9 mouse cellular contexts compared by ENCODE assay signal in genomic region chr2:89021436-89021835, GRCm38 (mm10). TPM values are rescaled to one million over a fixed set of nuclear protein-coding genes. Genes with fewer than 3 reads are reported as not detected.
DNase-seq lines count a peak whose midpoint lies in the region.
"Had no signal": no experiment of that assay in that cellular context is flagged by ENCODE, and none has a peak within 500 bp of the region (broad histone marks: within the 10 kb centered on the region; RNA-seq: fewer than 3 reads in every experiment).

No protein-coding gene starts in this region.

- peak; percentile 62 for DNase-seq in 3T3-L1 (ENCODE audit: low read depth, low spot score)
- peak; percentile 7 to 56 for DNase-seq in adrenal gland, adult (ENCODE audit: inconsistent age in 2 of 2, low spot score in 1 of 2)
- DNase-seq in adrenal gland, adult 8-10 months, result peak; percentile 5
- DNase-seq in adrenal gland, postnatal 14 days, result peak; percentile 22
- DNase-seq in adrenal gland, postnatal 36 days, result peak; percentile 8 to 37

RNA-seq across cellular contexts. Expression of gene Olfr1216, which starts 3.3 kb away (rescaled TPM):
- not detected for total RNA-seq in adrenal gland, adult 8-10 months (2022)
- not detected in 2 replicates for total RNA-seq in adrenal gland, postnatal 14 days (2021)
- total RNA-seq in adrenal gland, postnatal 36 days (2021), result not detected
- total RNA-seq: adrenal gland, postnatal 4 days; common myeloid progenitor, adult 5-6 weeks; ES-E14; MEL had no signal

RNA-seq across cellular contexts. Expression of gene Olfr1217, which starts 10.4 kb away (rescaled TPM):
- not detected for total RNA-seq in adrenal gland, adult 8-10 months (2022)
- not detected in 2 replicates for total RNA-seq in adrenal gland, postnatal 14 days (2021)
- not detected for total RNA-seq in adrenal gland, postnatal 36 days (2021)
- total RNA-seq: adrenal gland, postnatal 4 days; common myeloid progenitor, adult 5-6 weeks; ES-E14; MEL had no signal

RNA-seq across cellular contexts. Expression of gene Olfr1215, which starts 14.7 kb away (rescaled TPM):
- not detected for total RNA-seq in adrenal gland, adult 8-10 months (2022)
- total RNA-seq in adrenal gland, postnatal 14 days (2021), result not detected in 2 replicates
- total RNA-seq in adrenal gland, postnatal 36 days (2021), result not detected
- total RNA-seq: adrenal gland, postnatal 4 days; common myeloid progenitor, adult 5-6 weeks; ES-E14; MEL had no signal

RNA-seq across cellular contexts. Expression of gene Olfr1214, which starts 29.0 kb away (rescaled TPM):
- not detected for total RNA-seq in adrenal gland, adult 8-10 months (2022)
- total RNA-seq in adrenal gland, postnatal 14 days (2021), result not detected in 2 replicates
- not detected for total RNA-seq in adrenal gland, postnatal 36 days (2021)
- total RNA-seq: adrenal gland, postnatal 4 days; common myeloid progenitor, adult 5-6 weeks; ES-E14; MEL had no signal

RNA-seq across cellular contexts. Expression of gene Olfr1218, which starts 39.6 kb away (rescaled TPM):
- total RNA-seq in adrenal gland, adult 8-10 months (2022), result not detected
- not detected in 2 replicates for total RNA-seq in adrenal gland, postnatal 14 days (2021)
- total RNA-seq in adrenal gland, postnatal 36 days (2021), result not detected
- total RNA-seq: adrenal gland, postnatal 4 days; common myeloid progenitor, adult 5-6 weeks; ES-E14; MEL had no signal

Comparison
In these comparisons a context has a peak if more than half of its experiments do, and no peak if none do; other contexts are left out.
1. Peak in every context shown above with its lines: DNase-seq.
2. DNase-seq: peak in every context shown above with its lines; median percentile 62 in 3T3-L1; 32 in adrenal gland, adult; 22 in adrenal gland, postnatal 36 days; 22 in adrenal gland, postnatal 14 days; 5 in adrenal gland, adult 8-10 months.